Comparison of ENCODE assay signal across 25 mouse cellular contexts in the genomic region with DNA sequence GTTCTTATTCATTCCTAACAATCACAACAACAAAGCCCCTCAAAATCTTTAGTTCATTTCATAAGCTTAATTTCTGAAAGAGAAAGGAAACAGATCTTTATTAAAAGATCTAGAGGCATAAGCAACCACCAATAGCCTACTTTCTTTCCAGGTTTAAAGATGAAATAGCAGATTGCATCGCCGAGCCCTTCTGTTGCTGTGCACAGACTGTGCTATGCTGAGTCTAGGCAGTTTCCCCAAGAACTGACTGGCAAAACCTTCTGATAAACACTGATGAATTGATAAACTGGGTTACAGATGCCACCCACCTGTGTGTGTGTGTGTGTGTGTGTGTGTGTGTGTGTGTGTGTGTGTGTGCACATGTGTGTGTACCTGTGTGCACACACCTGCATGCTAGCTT. TPM values are rescaled to one million over a fixed set of nuclear protein-coding genes. Genes with fewer than 3 reads are reported as not detected.
A peak's percentile ranks its signal among the peaks of the same experiment; 100 is the strongest.
DNase-seq lines count a peak whose midpoint lies in the region; ATAC-seq and TF ChIP-seq lines count a peak whose summit lies in the region.
"Had no signal": no experiment of that assay in that cellular context is flagged by ENCODE, and none has a peak within 500 bp of the region (broad histone marks: within the 10 kb centered on the region; RNA-seq: fewer than 3 reads in every experiment).

No protein-coding gene starts in this region.

- TF ChIP-seq POLR2A in embryonic fibroblast, embryonic 13.5 days (IDR thresholded peaks at IDR 0.05; ENCODE audit: low read depth, low read length), result no peak

- H3K9me3 ChIP-seq in forebrain, embryonic 16.5 days (ENCODE audit: control insufficient read depth, low read length), result no peaks in the 10 kb centered on the region
- H3K9me3 ChIP-seq in forebrain, embryonic 10.5 days, result no peaks in the 10 kb centered on the region
- H3K9me3 ChIP-seq in kidney, embryonic 15.5 days (replicated peaks), result no peaks in the 10 kb centered on the region
- H3K9me3 ChIP-seq: embryonic facial prominence, embryonic 13.5 days; hindbrain, embryonic 12.5 days had no signal

- peak; percentile 79 for ATAC-seq in forebrain, embryonic 16.5 days
- ATAC-seq in kidney, embryonic 15.5 days (replicated peaks; ENCODE audit: low FRiP score), result no peak
- ATAC-seq: liver, postnatal 0 days had no signal

- WGBS in forebrain, embryonic 16.5 days, result 76% methylated on average over 2 of the region's 2 CpGs
- WGBS in forebrain, embryonic 10.5 days, result 99% methylated on average over 2 of the region's 2 CpGs
- 85% methylated on average over 2 of the region's 2 CpGs for WGBS in kidney, embryonic 15.5 days

- no peak overlapping the region for H3K4me3 ChIP-seq in forebrain, embryonic 16.5 days (replicated peaks; ENCODE audit: low read length)
- no peak overlapping the region for H3K4me3 ChIP-seq in forebrain, embryonic 10.5 days
- no peak overlapping the region for H3K4me3 ChIP-seq in kidney, embryonic 15.5 days (replicated peaks)
- H3K4me3 ChIP-seq in embryonic fibroblast, embryonic 13.5 days (ENCODE audit: insufficient read depth, low read length), result no peak overlapping the region
- H3K4me3 ChIP-seq: embryonic facial prominence, embryonic 13.5 days; hindbrain, embryonic 12.5 days had no signal

- H3K27me3 ChIP-seq in forebrain, embryonic 16.5 days (replicated peaks; ENCODE audit: control insufficient read depth, insufficient read depth, low read length), result no peaks in the 10 kb centered on the region
- H3K27me3 ChIP-seq in forebrain, embryonic 10.5 days (ENCODE audit: poor library complexity, severe bottlenecking), result no peaks in the 10 kb centered on the region
- no peaks in the 10 kb centered on the region for H3K27me3 ChIP-seq in kidney, embryonic 15.5 days
- H3K27me3 ChIP-seq: embryonic facial prominence, embryonic 13.5 days; hindbrain, embryonic 12.5 days had no signal

- no peak overlapping the region for H3K4me2 ChIP-seq in forebrain, embryonic 16.5 days (ENCODE audit: low read length)
- no peak overlapping the region for H3K4me2 ChIP-seq in kidney, embryonic 15.5 days
- H3K4me2 ChIP-seq: embryonic facial prominence, embryonic 13.5 days; hindbrain, embryonic 12.5 days; liver, embryonic 11.5 days; midbrain, embryonic 11.5 days had no signal

- H3K27ac ChIP-seq in forebrain, embryonic 16.5 days (ENCODE audit: low read length), result no peak overlapping the region
- H3K27ac ChIP-seq in forebrain, embryonic 10.5 days, result no peak overlapping the region
- H3K27ac ChIP-seq in kidney, embryonic 15.5 days, result 0 out of 2 replicates have a peak overlapping the region, but pooled peaks have one; percentile 9
- peak overlapping the region; percentile 68 for H3K27ac ChIP-seq in embryonic fibroblast, embryonic 13.5 days (ENCODE audit: insufficient read depth, low read length)
- H3K27ac ChIP-seq: embryonic facial prominence, embryonic 13.5 days; hindbrain, embryonic 12.5 days had no signal

- no peak overlapping the region for H3K9ac ChIP-seq in forebrain, embryonic 16.5 days (replicated peaks; ENCODE audit: low read depth, low read length)
- no peak overlapping the region for H3K9ac ChIP-seq in kidney, embryonic 15.5 days
- H3K9ac ChIP-seq: embryonic facial prominence, embryonic 13.5 days; hindbrain, embryonic 12.5 days; liver, postnatal 0 days had no signal

- H3K4me1 ChIP-seq in forebrain, embryonic 16.5 days (replicated peaks; ENCODE audit: control insufficient read depth, insufficient read depth, low read length), result no peaks in the 10 kb centered on the region
- H3K4me1 ChIP-seq in forebrain, embryonic 10.5 days, result no peaks in the 10 kb centered on the region
- H3K4me1 ChIP-seq in kidney, embryonic 15.5 days, result 0 out of 2 replicates have a peak, but pooled peaks cover 14% of the 10 kb centered on the region
- H3K4me1 ChIP-seq in embryonic fibroblast, embryonic 13.5 days (ENCODE audit: control insufficient read depth, insufficient read depth, low read length), result peaks cover 30% of the 10 kb centered on the region
- H3K4me1 ChIP-seq: hindbrain, embryonic 12.5 days had no signal

- TF ChIP-seq CTCF in embryonic fibroblast, embryonic 13.5 days (IDR thresholded peaks at IDR 0.05; ENCODE audit: borderline replicate concordance, insufficient read depth, low read length), result no peak

- H3K36me3 ChIP-seq in forebrain, embryonic 16.5 days (ENCODE audit: control insufficient read depth, insufficient read depth), result no peaks in the 10 kb centered on the region
- H3K36me3 ChIP-seq in forebrain, embryonic 10.5 days (replicated peaks), result no peaks in the 10 kb centered on the region
- H3K36me3 ChIP-seq in kidney, embryonic 15.5 days, result no peaks in the 10 kb centered on the region
- H3K36me3 ChIP-seq: embryonic facial prominence, embryonic 13.5 days; hindbrain, embryonic 12.5 days had no signal

- intact Hi-C loops in gastrocnemius, postnatal 36 days (cut with DNase I), result no loop called here

- no peak for DNase-seq in forebrain, embryonic 10.5 days (ENCODE audit: extremely low spot score, low spot score)
- no peak for DNase-seq in kidney, adult 8-10 months
- DNase-seq in brain, adult 2 months (ENCODE audit: low read depth, low spot score), result peak; percentile 50
- DNase-seq in gastrocnemius, postnatal 36 days, result no peak
- DNase-seq in left cerebral cortex, adult 9 months (ENCODE audit: low spot score in 2 of 2), result no peak
- DNase-seq: adrenal gland, postnatal 36 days; cerebellum, adult 18-20 months; cerebellum, postnatal 14 days; gastrocnemius, postnatal 14 days; kidney, adult 9 months; kidney, postnatal 25 days; left cerebral cortex, postnatal 4 days; liver, postnatal 0 days; lung, postnatal 10 days; right cerebral cortex, adult 18-20 months; right cerebral cortex, postnatal 4 days; thymus, adult 18-20 months; thymus, postnatal 36 days had no signal

RNA-seq across cellular contexts. Expression of a gene that starts 42.4 kb away (rescaled TPM):
- 3.3 and 5.0 TPM in 2 replicates for polyA plus RNA-seq in forebrain, embryonic 16.5 days (2015; fragmentation: Nextera tagmentation; extraction: Ambion mirVana)
- polyA plus RNA-seq in forebrain, embryonic 10.5 days (2016; fragmentation: Nextera tagmentation; extraction: Ambion mirVana), result 2.1 and 3.8 TPM in 2 replicates
- polyA plus RNA-seq in kidney, embryonic 15.5 days (2015; fragmentation: Nextera tagmentation; extraction: Ambion mirVana), result 42.4 and 47.4 TPM in 2 replicates
- 187 and 323 TPM in 2 replicates for polyA plus RNA-seq in embryonic fibroblast, embryonic 13.5 days (2011; ENCODE audit: insufficient read length, low read depth, missing spikeins)
- total RNA-seq in gastrocnemius, postnatal 36 days (2021), result 1 to 10 TPM; 2.1 to 2.5 TPM

Comparison
In these comparisons a context has a peak if more than half of its experiments do, and no peak if none do; other contexts are left out.
1. H3K27ac ChIP-seq: peak in kidney, embryonic 15.5 days (single experiment) and embryonic fibroblast, embryonic 13.5 days (single experiment); none in forebrain, embryonic 16.5 days (single experiment) and forebrain, embryonic 10.5 days (single experiment).